Mouse (Mus musculus): ENCODE data around the gene Rps11.
"Not testable (repeated sequence)": the region's sequence is repeated elsewhere in the genome, so short reads cannot be mapped to it uniquely, and the experiment has no call there.

Gene Rps11

GRCm38 (mm10) chr7:45124224-45125143 lies at the start of gene Rps11:
Gene Rps11, minus strand, starts transcription at chr7:45124439.
- peak; percentile 100 for DNase-seq (ENCODE audit: low read depth)

DNA sequence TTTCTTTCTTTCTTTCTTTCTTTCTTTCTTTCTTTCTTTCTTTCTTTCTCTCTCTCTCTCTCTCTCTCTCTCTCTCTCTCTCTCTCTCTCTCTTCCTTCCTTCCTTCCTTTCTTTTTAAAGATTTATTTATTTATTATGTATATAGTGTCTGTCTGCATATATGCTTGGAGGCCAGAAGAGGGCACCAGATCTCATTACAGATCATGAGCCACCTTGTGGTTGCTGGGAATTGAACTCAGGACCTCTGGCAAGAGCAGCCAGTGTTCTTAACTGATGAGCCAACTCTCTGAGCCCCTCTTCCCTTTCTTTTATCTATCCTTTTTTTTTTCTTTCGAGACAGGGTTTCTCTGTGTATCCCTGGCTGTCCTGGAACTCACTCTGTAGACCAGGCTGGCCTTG lies 49.5 kb upstream of the Rps11 start:
- DNase-seq (ENCODE audit: low read depth): not testable (repeated sequence)

GRCm38 (mm10) chr7:45172974-45173373 lies 48.7 kb upstream of the Rps11 start:
- no peak for DNase-seq (ENCODE audit: low read depth)

- no peak for DNase-seq (ENCODE audit: low read depth)
These were observed 45.3 kb upstream of the Rps11 start for GRCm38 (mm10) chr7:45169495-45169894.

DNA sequence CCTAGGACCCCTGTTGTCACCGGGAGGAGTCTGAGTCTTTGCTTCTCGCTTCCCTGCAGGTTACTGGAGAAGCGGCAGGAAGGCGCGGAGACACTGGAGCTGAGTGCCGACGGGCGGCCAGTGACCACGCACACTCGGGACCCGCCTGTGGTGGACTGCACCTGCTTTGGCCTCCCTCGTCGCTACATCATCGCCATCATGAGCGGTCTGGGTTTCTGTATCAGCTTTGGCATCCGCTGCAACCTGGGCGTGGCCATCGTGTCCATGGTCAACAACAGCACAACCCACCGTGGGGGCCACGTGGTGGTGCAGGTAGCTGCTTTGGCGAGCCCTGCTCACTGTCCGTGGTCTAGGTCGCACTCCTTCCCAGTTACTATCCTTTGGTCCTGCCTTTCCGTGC lies 44.4 kb upstream of the Rps11 start:
- no peak for DNase-seq (ENCODE audit: low read depth)

GRCm38 (mm10) chr7:45167761-45168445 lies 43.7 kb upstream of the Rps11 start:
- no peak for DNase-seq (ENCODE audit: low read depth)

DNA sequence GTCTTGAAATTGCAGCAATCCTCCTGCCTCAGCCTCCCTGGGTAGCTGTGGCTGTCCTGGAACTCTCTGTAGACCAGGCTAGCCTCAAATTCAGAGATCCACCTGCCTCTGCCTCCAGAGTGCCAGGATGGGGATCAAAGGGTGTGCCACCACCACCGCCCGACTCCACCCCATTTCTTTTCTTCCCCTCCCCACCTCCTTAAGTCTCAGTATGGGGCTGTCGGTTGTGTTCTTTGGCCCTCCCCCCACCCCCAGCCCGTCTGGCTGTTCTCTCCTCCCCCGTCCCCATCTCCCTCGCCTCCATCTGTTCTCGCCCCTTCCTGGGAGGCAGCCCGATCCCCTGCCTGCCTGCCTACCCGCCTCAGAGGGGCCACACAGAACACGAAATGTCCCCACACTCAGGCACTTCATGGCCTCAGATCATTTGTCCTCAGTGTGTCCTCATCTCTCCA lies 42.7 kb upstream of the Rps11 start:
- no peak for DNase-seq (ENCODE audit: low read depth)

- no peak for DNase-seq (ENCODE audit: low read depth)
These were observed 41.5 kb upstream of the Rps11 start for GRCm38 (mm10) chr7:45165701-45166100.

DNA sequence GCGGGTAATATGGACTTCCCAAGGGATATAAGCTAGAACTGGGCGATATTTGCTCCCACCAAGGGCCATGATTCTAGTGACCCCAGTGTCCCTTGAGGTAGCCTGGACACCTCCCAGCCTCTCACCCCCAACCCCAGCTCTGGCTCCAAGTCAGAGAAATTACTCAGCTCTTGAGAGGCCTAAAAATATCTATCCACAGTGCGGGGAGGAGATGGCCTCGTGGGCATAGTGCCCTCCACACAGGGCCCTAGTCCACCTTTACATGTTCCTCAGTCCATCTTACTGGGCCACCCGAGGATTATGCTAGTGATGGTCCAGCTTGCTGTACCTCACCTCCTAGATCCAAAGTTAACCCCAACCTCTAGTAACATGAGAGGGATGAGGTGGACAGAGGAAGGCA lies 40.6 kb upstream of the Rps11 start:
- no peak for DNase-seq (ENCODE audit: low read depth)

DNA sequence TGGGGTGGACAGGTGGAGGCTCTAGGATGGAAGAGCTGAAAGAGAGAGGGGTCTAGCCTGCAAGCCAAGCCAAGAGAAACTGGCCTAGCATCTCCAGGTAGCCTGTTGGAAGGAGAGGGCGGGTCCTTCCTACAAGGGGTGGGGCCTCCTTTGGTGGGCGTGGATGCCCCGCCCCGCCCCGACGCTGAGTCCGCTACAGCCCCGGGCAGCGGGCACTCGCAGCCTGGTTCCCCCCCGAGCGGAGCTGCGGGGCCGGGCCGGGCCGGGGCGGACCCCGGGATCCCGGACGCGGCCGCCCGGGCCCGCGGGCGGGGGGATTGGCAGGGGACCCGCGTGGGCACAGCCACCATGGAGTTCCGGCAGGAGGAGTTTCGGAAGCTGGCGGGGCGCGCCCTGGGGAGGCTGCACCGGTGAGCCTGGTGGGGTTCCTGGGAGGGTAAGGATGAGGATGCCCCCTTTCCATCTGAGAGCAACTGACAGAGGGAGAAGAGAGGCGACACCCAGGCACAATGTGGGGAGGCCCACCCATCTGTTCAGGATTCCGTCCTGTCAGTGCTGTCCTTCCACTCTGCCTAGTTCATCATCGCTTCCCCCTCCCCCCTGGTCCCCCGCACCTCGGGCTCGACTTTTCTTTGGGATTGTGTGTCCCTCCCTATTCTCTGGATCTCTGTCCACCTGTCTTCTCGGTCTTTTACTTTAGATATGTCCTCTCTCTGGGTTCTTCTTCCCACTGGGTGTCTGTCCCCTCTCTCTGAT lies 39.7 kb upstream of the Rps11 start, which contains the start of gene Slc17a7:
Gene Slc17a7, plus strand, starts transcription at position 215 of the 756 bp plus-strand sequence.
- DNase-seq (ENCODE audit: low read depth): no peak

- no peak for DNase-seq (ENCODE audit: low read depth)
These were observed 38.9 kb upstream of the Rps11 start for GRCm38 (mm10) chr7:45162996-45163615.

- DNase-seq (ENCODE audit: low read depth): no peak
These were observed 38.3 kb upstream of the Rps11 start for GRCm38 (mm10) chr7:45162551-45162950.

DNA sequence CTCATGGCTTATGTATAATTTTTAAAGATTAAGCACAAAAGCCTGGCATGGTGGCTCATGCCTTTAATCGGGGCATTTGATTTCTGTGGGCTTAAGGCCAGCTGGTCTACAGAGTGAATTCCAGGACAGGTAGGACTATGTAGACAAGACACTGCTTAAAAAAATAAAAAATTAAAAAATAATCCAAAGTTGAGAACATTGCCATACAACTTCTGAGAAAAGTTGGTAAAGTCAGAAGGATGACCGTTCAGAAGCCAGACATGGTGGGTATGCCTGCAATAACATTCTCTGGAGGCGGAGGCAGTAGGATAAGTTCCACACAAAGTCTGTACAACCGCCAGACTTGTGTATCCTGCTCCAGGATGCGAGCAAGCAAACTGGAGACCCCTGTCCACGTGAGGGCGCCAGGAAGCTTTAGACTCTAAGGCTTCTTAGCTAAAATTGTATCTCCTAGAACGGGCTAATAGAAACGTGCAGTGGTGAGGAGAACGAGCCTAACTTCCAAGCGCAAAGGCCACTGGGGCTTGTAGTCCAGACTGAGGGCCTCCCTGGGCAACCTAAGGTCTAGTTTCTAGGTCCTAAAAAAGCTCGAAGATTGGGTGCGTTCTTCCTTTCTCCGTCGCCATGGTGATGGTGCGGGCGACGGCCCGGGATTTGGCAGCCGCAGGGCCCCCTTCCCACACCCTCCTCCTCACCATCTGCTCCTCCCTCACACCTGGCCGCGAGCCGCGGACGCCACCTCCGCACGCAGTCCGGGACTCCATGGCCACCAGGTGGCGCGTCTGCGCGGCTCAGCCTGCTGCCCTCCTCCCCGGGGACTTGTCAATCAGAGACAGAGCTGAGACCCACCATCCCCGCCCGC lies 37.6 kb upstream of the Rps11 start:
- DNase-seq (ENCODE audit: low read depth): peak; percentile 78

- DNase-seq (ENCODE audit: low read depth): no peak
These were observed 36.6 kb upstream of the Rps11 start for GRCm38 (mm10) chr7:45160866-45161265.

DNA sequence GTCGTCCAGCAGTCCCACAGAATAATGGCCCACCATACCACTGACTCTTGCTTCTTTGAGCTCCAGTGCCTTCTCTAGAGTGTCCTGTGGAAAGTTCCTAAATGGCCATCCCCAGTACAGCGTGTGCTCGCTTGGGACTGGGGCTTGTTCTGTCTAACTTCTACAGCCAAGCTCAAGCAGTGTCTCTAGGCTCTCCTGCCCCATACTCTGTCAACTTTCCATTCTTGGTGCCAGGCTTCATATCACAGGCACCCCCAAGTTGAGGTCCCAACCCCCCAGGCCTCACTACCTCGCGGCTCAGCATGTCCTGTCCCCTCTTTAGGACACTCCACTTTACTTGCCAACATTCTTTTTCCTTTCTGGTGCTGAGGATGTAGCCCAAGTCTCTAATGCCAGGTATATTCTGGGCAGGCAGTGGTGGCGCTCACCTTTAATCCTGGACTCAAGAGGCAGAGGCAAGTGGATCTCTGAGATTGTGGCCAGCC lies 36.1 kb upstream of the Rps11 start:
- DNase-seq (ENCODE audit: low read depth): no peak

- DNase-seq (ENCODE audit: low read depth): no peak
These were observed 34.8 kb upstream of the Rps11 start for GRCm38 (mm10) chr7:45158991-45159390.

DNA sequence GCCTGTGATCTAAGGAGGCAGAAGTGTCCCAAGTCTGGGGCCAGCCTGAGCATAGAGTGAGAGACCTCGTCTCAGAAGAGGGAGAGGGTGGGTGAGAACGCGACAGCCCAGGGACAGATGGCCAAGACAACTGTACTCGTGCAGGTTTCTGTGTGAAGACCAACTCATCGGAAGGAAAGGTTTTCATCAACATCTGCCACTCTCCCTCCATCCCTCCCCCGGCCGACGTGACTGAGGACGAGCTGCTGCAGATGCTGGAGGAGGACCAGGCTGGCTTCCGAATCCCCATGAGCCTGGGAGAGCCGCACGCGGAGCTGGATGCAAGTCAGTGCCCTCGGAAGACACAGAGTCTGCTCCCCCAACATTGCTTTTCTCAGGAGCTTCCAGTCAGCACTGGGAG lies 33.2 kb upstream of the Rps11 start:
- DNase-seq (ENCODE audit: low read depth): no peak

- DNase-seq (ENCODE audit: low read depth): no peak
These were observed 32.0 kb upstream of the Rps11 start for GRCm38 (mm10) chr7:45156206-45156605.

DNA sequence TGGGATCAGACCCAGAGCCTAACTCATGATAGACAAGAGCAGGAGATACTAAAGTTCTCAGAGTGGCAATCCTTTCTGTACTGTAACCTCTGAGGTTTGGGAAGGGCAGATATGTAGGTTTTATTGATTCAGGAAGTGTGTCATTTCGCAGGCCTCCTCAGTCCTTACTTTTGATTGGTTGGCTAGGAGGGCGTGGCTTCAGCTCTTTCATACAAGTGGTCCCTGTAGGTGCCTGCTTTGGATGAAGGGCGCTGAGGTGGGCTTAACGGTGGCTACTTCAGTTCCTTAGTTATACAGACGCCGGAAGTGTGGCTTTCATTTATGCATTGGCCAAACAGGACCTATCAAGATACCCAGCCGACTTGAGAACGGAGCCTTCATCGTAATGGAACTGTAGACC lies 31.4 kb upstream of the Rps11 start:
- no peak for DNase-seq (ENCODE audit: low read depth)

GRCm38 (mm10) chr7:45154993-45155514 lies 30.8 kb upstream of the Rps11 start:
- no peak for DNase-seq (ENCODE audit: low read depth)
